Mouse (Mus musculus): ENCODE measurements around the gene Mfn1.

GRCm38 (mm10) chr3:32511191-32511550 is 18.1 kb upstream of the Mfn1 start:
- TF ChIP-seq POLR2A (IDR thresholded peaks at IDR 0.05; ENCODE audit: low read depth, low read length) (no peak), UBTF (IDR thresholded peaks at IDR 0.05; ENCODE audit: low read depth, low read length) (no peak), CTCF (conservative IDR thresholded peaks at IDR 0.05 in 1 of 2, IDR thresholded peaks at IDR 0.05 in 1 of 2; ENCODE audit: low read depth in 2 of 2, low read length in 2 of 2) (no peak), GABPA (IDR thresholded peaks at IDR 0.05; ENCODE audit: insufficient replicate concordance, low read depth, low read length) (no peak), ZNF384 (IDR thresholded peaks at IDR 0.05; ENCODE audit: low read depth, low read length) (no peak), RCOR1 (conservative IDR thresholded peaks at IDR 0.05; ENCODE audit: low read depth, low read length) (no peak)

Data from CH12.LX (cell line).